Mouse (Mus musculus): Measurements from ENCODE around the gene Gm28051.

Gene Gm28051

GRCm38 (mm10) chr12:102706833-102707463 lies 50.6 kb downstream of the Gm28051 start:
- DNase-seq (ENCODE audit: low spot score) = no peak

- DNase-seq (ENCODE audit: low spot score) = no peak
These were observed 51.5 kb downstream of the Gm28051 start for GRCm38 (mm10) chr12:102705906-102706640.

- DNase-seq (ENCODE audit: low spot score) = peak; percentile 98
These were observed 52.2 kb downstream of the Gm28051 start for GRCm38 (mm10) chr12:102705216-102705871.

- DNase-seq (ENCODE audit: low spot score) = peak; percentile 76
These were observed 52.9 kb downstream of the Gm28051 start, which contains the start of gene Itpk1 for GRCm38 (mm10) chr12:102704457-102705198. Gene Itpk1 (minus strand): TSS chr12:102704930.

- DNase-seq (ENCODE audit: low spot score) = no peak
These were observed 53.6 kb downstream of the Gm28051 start for GRCm38 (mm10) chr12:102703921-102704408.

GRCm38 (mm10) chr12:102703441-102703840 lies 54.1 kb downstream of the Gm28051 start:
- no peak for DNase-seq (ENCODE audit: low spot score)

- no peak for DNase-seq (ENCODE audit: low spot score)
These were observed 54.5 kb downstream of the Gm28051 start for GRCm38 (mm10) chr12:102703111-102703412.

- peak; percentile 93 for DNase-seq (ENCODE audit: low spot score)
These were observed 55.0 kb downstream of the Gm28051 start for GRCm38 (mm10) chr12:102702356-102703110.

GRCm38 (mm10) chr12:102701691-102702207 lies 55.8 kb downstream of the Gm28051 start:
- DNase-seq (ENCODE audit: low spot score) = no peak

GRCm38 (mm10) chr12:102700453-102700852 lies 57.1 kb downstream of the Gm28051 start:
- no peak for DNase-seq (ENCODE audit: low spot score)

- DNase-seq (ENCODE audit: low spot score) = no peak
These were observed 58.4 kb downstream of the Gm28051 start for GRCm38 (mm10) chr12:102699156-102699555.

GRCm38 (mm10) chr12:102698089-102698684 lies 59.4 kb downstream of the Gm28051 start:
- DNase-seq (ENCODE audit: low spot score) = no peak

GRCm38 (mm10) chr12:102697381-102697780 lies 60.2 kb downstream of the Gm28051 start:
- no peak for DNase-seq (ENCODE audit: low spot score)

GRCm38 (mm10) chr12:102696635-102697354 lies 60.8 kb downstream of the Gm28051 start:
- no peak for DNase-seq (ENCODE audit: low spot score)

GRCm38 (mm10) chr12:102695369-102696239 lies 62.0 kb downstream of the Gm28051 start:
- DNase-seq (ENCODE audit: low spot score) = no peak

- no peak for DNase-seq (ENCODE audit: low spot score)
These were observed 65.8 kb downstream of the Gm28051 start for GRCm38 (mm10) chr12:102691761-102692160.

GRCm38 (mm10) chr12:102691180-102691579 lies 66.4 kb downstream of the Gm28051 start:
- no peak for DNase-seq (ENCODE audit: low spot score)

GRCm38 (mm10) chr12:102689773-102690563 lies 67.6 kb downstream of the Gm28051 start:
- no peak for DNase-seq (ENCODE audit: low spot score)

All from testis, postnatal 10 days (tissue).